Mouse (Mus musculus): ENCODE results near the gene Kif11.

The Kif11 gene

DNA sequence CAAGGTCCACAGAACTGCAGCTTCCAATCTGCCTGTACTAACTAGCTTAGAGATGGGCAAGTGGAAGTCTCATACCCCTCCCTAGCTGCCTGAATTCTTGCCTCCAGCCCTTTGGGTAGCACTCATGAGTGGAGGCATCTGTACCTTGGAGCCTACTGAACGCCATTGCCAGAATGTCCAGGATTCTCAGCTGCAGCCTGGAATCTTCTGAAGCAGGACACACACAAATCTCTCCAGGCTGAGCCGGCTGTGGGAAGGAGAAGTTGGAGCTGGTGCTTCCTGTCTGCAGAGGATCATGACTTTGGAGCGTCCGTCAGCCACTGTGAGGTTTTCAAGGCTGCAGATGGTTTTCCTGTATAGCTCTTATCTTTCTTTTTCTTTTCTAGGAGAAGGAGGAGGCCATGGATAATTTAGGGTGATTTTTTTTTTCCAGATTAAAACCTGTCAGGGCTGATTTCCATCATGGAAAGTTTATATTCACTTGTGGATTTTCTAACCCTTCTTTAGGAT is 67.5 kb downstream of the Kif11 start:
- DNase-seq (ENCODE audit: low spot score in 2 of 2) = no peak

DNA sequence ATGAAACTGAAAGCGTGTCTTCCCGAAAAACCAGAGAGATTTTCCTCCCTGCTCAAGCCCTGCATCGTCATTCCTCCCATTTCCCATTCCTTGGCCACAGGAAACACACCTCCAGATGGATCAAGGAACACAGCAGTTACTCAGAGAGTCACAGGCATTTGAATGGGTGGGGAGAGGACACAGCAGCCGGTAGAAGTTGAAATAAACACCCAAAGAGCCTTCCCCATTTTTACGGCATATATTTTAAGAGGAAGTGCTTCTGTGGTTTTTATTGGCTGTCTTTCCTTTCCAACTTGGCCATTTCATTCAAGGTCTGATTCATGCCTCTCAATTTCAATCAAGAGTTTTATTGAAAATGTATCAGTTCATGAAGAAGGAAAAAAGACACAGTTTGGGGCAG is 72.0 kb downstream of the Kif11 start:
- DNase-seq (ENCODE audit: low spot score in 2 of 2) = no peak

DNA sequence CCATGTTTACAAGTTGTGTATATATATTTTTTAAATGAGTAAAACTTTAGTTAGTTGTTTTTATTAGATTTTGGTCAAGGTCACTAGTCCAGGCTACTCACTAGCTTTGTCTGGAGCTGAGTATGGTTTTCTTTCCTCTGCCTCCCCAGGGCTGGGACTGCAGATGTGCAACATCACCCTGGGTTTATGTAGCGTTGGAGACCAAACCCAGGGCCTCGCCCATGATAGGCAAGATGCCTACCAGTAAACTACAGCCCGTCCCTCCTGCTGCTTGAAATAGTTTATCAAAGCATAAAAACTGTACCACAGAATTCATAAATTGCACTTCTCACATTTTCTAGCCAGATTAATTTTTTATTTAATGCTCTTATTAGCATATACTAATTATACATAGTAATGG is 73.0 kb downstream of the Kif11 start:
- no peak for DNase-seq (ENCODE audit: low spot score in 2 of 2)

DNA sequence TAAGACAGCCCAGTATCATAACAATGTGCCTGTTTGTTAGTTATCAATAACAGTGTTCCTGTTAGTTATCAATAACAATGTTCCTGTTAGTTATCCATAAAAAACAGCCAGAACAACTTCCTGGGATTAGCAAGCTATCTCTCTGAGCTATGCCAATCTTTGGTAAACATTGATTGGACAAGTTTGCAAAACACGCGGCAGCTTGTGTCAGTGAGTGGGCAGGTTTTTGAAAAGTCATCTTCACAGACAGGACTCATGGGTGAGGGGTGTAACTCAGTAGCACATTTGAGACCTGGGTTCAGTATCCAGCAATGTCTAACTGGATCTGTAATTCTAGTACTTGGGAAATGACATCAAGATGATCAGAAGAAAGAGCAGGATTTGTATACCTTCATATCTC is 79.3 kb downstream of the Kif11 start:
- no peak for DNase-seq (ENCODE audit: low spot score in 2 of 2)

DNA sequence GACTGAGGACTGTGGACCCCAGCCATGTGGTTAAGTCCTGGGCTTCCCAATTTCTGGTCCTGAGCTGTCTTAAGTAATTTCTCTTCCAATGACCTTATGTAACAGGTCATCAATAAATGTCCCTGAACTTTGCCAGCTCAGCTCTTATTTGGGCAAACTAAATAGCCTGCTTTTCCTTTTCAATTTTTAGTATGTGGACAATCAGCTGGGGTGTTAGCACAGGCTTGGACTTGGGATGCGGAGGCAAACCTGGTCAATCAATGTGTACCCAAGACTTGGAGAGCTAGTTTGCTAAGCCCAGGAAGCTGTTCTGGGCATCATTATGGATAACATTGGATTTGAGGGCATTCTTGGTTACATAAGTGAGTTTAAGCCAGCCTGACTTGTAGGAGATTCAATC is 79.8 kb downstream of the Kif11 start:
- no peak for DNase-seq (ENCODE audit: low spot score in 2 of 2)

DNA sequence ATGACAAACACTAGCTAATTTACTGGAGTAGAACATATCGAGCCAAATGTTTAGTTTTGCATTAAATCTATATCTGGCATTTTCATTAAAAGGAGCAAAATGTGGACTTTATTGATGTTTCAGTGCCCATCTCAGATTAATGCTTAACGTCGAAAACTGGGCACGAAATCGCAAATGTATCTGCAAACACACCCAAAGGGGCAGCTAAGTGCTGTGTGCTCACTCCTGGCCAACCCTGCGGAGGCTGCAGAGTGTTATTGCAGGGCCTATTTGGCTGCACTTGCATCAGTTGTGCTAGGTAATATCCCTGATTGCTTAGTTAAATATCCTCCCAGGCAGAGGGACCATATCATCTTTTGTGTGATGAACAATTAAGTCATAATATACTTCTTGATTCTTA is 81.8 kb downstream of the Kif11 start:
- no peak for DNase-seq (ENCODE audit: low spot score in 2 of 2)

DNA sequence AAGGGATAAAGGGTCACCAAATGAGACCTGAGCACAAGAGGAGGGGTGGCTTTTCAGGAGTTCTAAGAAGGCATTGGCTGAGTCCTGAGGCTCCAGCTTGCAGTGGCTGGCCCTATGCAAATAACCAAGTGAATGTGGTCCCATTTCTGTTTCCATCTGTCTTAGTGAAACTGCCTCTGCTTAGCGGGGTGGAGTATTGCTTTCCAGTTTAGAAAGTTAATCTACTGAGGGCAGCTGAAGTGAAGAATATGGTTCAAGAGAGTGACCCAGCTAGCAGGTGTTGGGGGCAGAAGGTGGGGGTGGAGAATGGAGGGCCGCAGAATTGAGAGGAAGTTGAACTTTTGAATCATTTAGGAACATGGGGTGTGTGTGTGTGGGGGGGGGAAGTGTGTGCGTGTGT is 90.2 kb downstream of the Kif11 start:
- DNase-seq (ENCODE audit: low spot score in 2 of 2) = no peak

DNA sequence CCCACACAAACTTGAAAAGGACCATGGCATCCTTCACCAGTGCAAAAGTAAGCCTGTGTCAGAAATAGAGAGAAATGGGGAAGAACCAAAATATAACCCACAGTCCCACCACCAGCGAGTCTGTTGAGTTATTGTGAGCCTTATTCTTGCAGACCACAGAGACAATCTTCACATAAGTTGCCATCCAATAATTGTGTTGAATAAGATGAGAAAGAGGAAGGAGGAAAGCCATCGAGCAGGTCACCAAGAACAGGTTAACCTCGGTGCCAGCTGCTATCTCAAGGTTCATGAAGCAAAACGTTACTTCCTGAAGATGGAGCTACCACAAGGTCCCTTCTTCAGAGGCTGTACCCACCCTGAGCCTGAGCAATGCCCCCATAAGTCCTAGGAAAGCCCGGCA is 90.8 kb downstream of the Kif11 start:
- DNase-seq (ENCODE audit: low spot score in 2 of 2) = no peak

DNA sequence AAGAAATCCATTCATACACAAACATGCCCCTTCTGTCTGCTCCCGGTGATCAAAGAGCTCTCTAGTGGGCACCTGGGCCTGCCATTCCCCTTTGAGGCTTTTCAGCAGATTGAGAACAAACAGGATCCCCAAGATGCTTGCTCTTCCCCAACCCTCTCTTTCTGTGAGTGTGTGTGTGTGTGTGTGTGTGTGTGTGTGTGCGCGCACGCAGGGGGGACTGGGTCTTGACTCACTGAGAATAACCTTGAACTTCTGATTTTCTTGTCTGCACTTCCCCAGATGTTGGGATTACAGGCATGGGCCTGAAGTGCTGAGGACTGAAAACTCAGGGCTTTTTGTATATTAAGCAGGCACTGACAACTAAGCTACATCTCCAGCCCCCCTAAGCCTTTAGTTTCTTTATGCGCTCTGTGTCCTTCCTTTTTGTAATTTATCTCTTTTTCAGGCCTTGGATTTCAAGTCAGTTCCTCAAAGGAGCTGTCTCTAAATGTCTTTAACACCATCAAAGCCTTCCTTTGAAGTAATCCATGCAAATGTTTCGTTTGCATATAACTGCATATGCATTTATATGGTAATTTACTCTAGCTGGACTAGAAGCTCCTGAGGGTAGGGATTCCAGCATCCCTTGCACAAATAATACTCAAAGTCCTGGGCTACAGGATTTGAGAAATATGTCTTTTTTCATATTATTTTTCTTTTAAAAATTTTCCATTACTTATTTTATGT is 92.8 kb downstream of the Kif11 start:
- no peak for DNase-seq (ENCODE audit: low spot score in 2 of 2)

All from frontal cortex, postnatal 10 days (tissue).